Mouse (Mus musculus): ENCODE measurements at regions not wholly inside any gene's neighbourhood (a gene's known extent, or its start where the extent isn't known, plus 50 kb on each side); places are given as distances from the start of the nearest gene placed in this dataset.

DNA sequence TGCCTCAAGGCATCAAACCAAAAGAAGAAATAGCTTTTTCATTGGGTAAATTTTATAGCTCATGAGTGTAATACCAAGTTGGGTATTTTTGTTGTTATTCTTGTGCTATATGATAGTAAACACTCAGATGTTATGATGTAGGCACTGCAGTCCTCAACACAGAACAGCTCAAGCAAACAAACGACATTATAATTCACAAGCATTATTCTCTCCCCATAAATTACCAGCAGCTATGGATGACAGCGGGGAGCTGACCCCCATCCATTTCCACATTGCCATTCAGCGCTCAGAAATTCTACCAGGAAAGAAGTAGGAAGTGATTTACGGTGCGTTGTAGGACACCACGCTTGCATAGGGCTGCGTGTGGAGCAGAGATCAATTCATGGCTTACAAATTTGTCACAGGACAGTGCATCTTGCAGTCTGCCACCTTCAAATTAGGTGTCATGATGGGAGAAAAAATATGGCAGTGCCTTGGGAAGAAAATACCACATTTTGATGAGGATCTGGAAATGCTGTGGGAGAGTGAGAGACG lies 173.4 kb downstream of the Triml1 start:
- no peak for TF ChIP-seq CTCF (IDR thresholded peaks at IDR 0.05)
- TF ChIP-seq EP300 (IDR thresholded peaks at IDR 0.05): no peak

All from lung, postnatal 0 days (tissue).